Mouse (Mus musculus) kidney, postnatal 0 days (tissue): ENCODE measurements around the gene Arpc5. TPM values are rescaled to one million over a fixed set of nuclear protein-coding genes. Genes with fewer than 3 reads are reported as not detected.

Experiments used
- ATAC-seq: fragments of 200-750 bp; cut with Nextera tagmentation; replicated peaks from 2 replicates; pipeline ENCODE4 v1.8.0; 2017; ENCODE audit warnings: low read depth, moderate number of reproducible peaks, moderate TSS enrichment, moderate library complexity; ENCODE audit not compliant: low FRiP score
- DNase-seq: peaks from one replicate; pipeline ENCODE4 v3.0.0-alpha.2; 2016; ENCODE audit warnings: low spot score
- H3K27ac ChIP-seq: fragments of 300-500 bp; sonication (generic); 2 replicates; pipeline ENCODE4 v1.5.1; 2014; ENCODE audit warnings: mild to moderate bottlenecking
- H3K27me3 ChIP-seq: fragments of 300-500 bp; sonication (generic); 2 replicates; pipeline ENCODE4 v1.6.1; 2014; ENCODE audit warnings: low read length, mixed read lengths; ENCODE audit not compliant: insufficient read depth
- H3K36me3 ChIP-seq: fragments of 300-500 bp; sonication (generic); 2 replicates; pipeline ENCODE4 v1.6.1; 2014; ENCODE audit warnings: low read length, mixed read lengths; ENCODE audit not compliant: insufficient read depth
- H3K4me1 ChIP-seq: fragments of 300-500 bp; sonication (generic); replicated peaks from 2 replicates; pipeline ENCODE4 v1.6.1; 2014; ENCODE audit warnings: antibody characterized with exemption, low read length, mixed read lengths; ENCODE audit not compliant: insufficient read depth
- H3K4me2 ChIP-seq: fragments of 300-500 bp; sonication (generic); 2 replicates; pipeline ENCODE4 v1.6.1; 2014; ENCODE audit warnings: mild to moderate bottlenecking, low read length, moderate library complexity, mixed read lengths
- H3K4me3 ChIP-seq: fragments of 300-500 bp; sonication (generic); replicated peaks from 2 replicates; pipeline ENCODE4 v1.5.1; 2014; ENCODE audit warnings: low read depth, low read length
- H3K9ac ChIP-seq: fragments of 300-500 bp; sonication (generic); 2 replicates; pipeline ENCODE4 v1.6.1; 2014; ENCODE audit warnings: low read depth, low read length
- H3K9me3 ChIP-seq: fragments of 300-500 bp; sonication (generic); replicated peaks from 2 replicates; pipeline ENCODE4 v1.6.1; 2016; ENCODE audit warnings: low read length, inconsistent platforms, mixed read lengths
- CTCF ChIP-seq: IDR thresholded peaks from 2 replicates; pipeline ENCODE4 v1.5.1; 2016; ENCODE audit warnings: antibody characterized with exemption, low read depth, mild to moderate bottlenecking, moderate library complexity
- WGBS: fragments of 180-500 bp; shearing (Covaris S2); extraction: QIAGEN DNeasy Blood & Tissue Kit; methylation state at CpG from one replicate; pipeline ENCODE4 v1.1.7; 2014; 5-methylcytosine and 5-hydroxymethylcytosine counted together
- polyA plus RNA-seq: library from polyadenylated mRNA; unstranded; fragments of >200 nt; fragmentation: Nextera tagmentation; extraction: Ambion mirVana; gene quantifications from 2 replicates; pipeline ENCODE4 v1.2.1, GENCODE M21; 2015

The Arpc5 gene
- polyA plus RNA-seq, 1 experiment from 2014 or later: 294 TPM

GRCm38 (mm10) chr1:152726095-152726494 lies 40.2 kb upstream of the Arpc5 start:
- no peaks in the 10 kb centered on the region for H3K27me3 ChIP-seq
- WGBS: 71% methylated on average over 3 of the region's 3 CpGs
- H3K4me3 ChIP-seq: no peak overlapping the region
- DNase-seq (no peak), ATAC-seq (no peak)
- H3K27ac ChIP-seq: no peak overlapping the region
- no peak overlapping the region for H3K9ac ChIP-seq
- H3K4me2 ChIP-seq: no peak overlapping the region
- no peaks in the 10 kb centered on the region for H3K36me3 ChIP-seq
- no peaks in the 10 kb centered on the region for H3K4me1 ChIP-seq
- no peak for TF ChIP-seq CTCF
- H3K9me3 ChIP-seq: no peaks in the 10 kb centered on the region

GRCm38 (mm10) chr1:152727604-152728236 lies 38.6 kb upstream of the Arpc5 start:
- TF ChIP-seq CTCF: no peak
- DNase-seq (no peak), ATAC-seq (no peak)
- Histone ChIP-seq H3K4me1 (no peaks in the 10 kb centered on the region), H3K27me3 (no peaks in the 10 kb centered on the region), H3K9me3 (no peaks in the 10 kb centered on the region), H3K9ac (no peak overlapping the region), H3K4me3 (no peak overlapping the region), H3K4me2 (no peak overlapping the region), H3K27ac (no peak overlapping the region), H3K36me3 (no peaks in the 10 kb centered on the region)
- 20% methylated on average over 4 of the region's 5 CpGs for WGBS

GRCm38 (mm10) chr1:152738793-152739192 lies 27.5 kb upstream of the Arpc5 start:
- Histone ChIP-seq H3K9ac (no peak overlapping the region), H3K36me3 (no peaks in the 10 kb centered on the region), H3K27ac (no peak overlapping the region), H3K4me3 (no peak overlapping the region), H3K27me3 (no peaks in the 10 kb centered on the region), H3K4me2 (no peak overlapping the region), H3K4me1 (no peaks in the 10 kb centered on the region), H3K9me3 (no peaks in the 10 kb centered on the region)
- no peak for TF ChIP-seq CTCF
- 72% methylated on average over 9 of the region's 9 CpGs for WGBS
- no peak for ATAC-seq
- DNase-seq: no peak

DNA sequence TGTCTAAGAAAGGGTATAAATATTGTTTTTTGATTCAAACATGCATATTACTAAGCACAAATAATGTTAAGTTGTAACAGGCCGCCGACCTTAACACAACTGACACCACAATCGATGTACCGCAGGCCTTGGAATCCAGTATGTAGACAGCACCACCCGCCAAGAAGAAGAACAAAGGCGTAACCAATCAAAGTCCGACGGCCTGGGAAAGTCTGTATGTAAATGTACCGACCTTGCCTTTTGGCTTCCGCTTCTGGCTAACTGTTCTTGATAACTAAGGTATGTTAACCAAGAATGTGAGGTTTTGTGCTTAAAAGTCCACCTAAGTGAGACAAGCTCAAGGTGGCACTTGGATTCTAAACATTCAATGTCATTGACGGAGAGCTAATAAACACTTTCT lies 27.0 kb upstream of the Arpc5 start:
- H3K9ac ChIP-seq: no peak overlapping the region
- H3K9me3 ChIP-seq: no peaks in the 10 kb centered on the region
- H3K4me3 ChIP-seq: no peak overlapping the region
- no peaks in the 10 kb centered on the region for H3K27me3 ChIP-seq
- ATAC-seq (no peak), DNase-seq (no peak)
- no peak for TF ChIP-seq CTCF
- H3K4me2 ChIP-seq: no peak overlapping the region
- no peak overlapping the region for H3K27ac ChIP-seq
- no peaks in the 10 kb centered on the region for H3K36me3 ChIP-seq
- no peaks in the 10 kb centered on the region for H3K4me1 ChIP-seq
- 92% methylated on average over 11 of the region's 11 CpGs for WGBS

DNA sequence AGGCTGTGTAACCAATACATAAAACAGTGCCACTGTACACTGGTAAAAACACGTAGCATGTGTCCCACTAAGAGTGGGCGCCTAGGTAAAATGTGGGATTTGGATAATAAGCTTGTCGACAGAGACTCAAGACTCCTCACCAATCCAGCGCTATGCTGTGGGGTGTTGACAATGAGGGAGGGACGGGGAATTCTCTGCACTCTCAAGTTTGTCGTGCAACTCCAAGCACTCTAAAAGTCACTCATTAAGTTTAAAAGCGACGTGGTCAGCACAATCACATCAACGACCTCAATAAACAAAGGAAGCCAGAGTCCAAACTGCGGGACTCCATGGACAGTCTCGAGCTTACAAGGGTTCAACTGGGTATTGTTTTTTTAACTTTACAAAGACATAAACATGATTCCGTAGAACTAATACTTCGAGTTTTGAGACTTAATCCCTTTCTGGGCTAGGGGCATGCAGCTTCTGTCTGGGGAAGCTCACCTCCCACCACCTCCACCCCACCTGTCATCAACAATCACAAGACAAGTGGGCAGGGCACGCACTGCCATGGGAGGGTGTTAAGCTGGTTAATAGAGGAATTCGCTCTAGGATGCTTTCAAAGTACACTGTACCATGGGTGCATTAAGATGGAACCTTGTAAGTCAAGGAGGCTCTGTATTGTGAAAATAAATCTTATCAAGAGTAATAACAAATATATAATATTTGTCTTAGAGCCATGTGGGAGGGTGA lies 23.1 kb upstream of the Arpc5 start:
- Histone ChIP-seq H3K9me3 (no peaks in the 10 kb centered on the region), H3K36me3 (no peaks in the 10 kb centered on the region), H3K27me3 (no peaks in the 10 kb centered on the region), H3K4me1 (no peaks in the 10 kb centered on the region), H3K4me2 (no peak overlapping the region), H3K9ac (no peak overlapping the region), H3K4me3 (no peak overlapping the region), H3K27ac (no peak overlapping the region)
- DNase-seq (no peak), ATAC-seq (peak; percentile 80)
- WGBS: 54% methylated on average over 15 of the region's 15 CpGs
- TF ChIP-seq CTCF: no peak

DNA sequence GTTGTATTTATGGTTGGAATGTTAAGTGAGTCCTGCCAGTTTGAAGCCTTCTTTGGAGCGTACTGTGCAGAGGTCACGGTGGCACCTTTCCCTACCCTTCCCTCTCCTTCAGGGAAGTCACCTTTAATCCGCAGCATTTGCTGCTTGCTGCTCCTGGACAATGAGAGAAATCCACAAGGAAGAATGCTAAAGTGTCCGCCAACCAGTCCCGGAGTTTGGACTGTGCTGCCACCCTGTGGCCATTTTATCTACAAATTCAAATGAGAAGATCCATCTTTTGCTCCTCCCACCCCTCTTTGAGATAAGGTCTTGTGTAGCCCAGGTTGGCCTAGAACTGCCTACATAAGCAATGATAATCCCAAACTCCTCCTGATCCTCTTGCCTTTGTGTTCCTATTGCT lies 19.9 kb upstream of the Arpc5 start:
- Histone ChIP-seq H3K4me1 (no peaks in the 10 kb centered on the region), H3K4me2 (no peak overlapping the region), H3K4me3 (no peak overlapping the region), H3K36me3 (no peaks in the 10 kb centered on the region), H3K9me3 (no peaks in the 10 kb centered on the region), H3K9ac (no peak overlapping the region), H3K27me3 (no peaks in the 10 kb centered on the region), H3K27ac (no peak overlapping the region)
- DNase-seq (peak; percentile 95), ATAC-seq (no peak)
- TF ChIP-seq CTCF: peak; percentile 89
- 3% methylated on average over 5 of the region's 5 CpGs for WGBS
